Mouse (Mus musculus): ENCODE results near the gene Cap2. TPM values are rescaled to one million over a fixed set of nuclear protein-coding genes. Genes with fewer than 3 reads are reported as not detected.

Cap2 gene
- polyA plus RNA-seq, 1 experiment from 2014 or later: 4.3 TPM

DNA sequence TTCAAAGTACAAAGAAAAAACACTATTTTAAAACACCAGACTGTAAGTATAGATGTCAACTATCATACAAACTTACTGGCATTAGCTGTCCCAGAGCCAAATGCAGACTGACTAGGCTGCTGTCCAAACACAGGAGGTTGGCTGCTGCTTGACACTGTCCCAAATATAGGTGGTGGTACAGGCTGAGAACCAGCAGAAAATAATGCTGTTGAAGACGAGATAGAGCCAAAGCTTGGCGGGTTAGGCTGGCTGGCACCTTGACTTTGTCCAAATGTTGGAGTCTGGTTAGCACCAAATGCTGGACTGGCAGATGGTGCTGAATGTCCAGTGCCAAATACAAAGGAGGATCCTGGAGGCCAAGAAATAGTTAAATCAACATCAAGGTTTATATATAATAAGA lies 181.3 kb downstream of the Cap2 start:
- Histone ChIP-seq H3K9ac (no peak overlapping the region), H3K9me3 (no peaks in the 10 kb centered on the region), H3K4me2 (no peak overlapping the region), H3K36me3 (peaks cover 66% of the 10 kb centered on the region), H3K27ac (replicated peaks) (no peak overlapping the region), H3K4me3 (no peak overlapping the region), H3K27me3 (no peaks in the 10 kb centered on the region), H3K4me1 (replicated peaks) (no peaks in the 10 kb centered on the region)
- ATAC-seq (ENCODE audit: low read depth): no peak
- WGBS: 89% methylated on average over 2 of the region's 2 CpGs

DNA sequence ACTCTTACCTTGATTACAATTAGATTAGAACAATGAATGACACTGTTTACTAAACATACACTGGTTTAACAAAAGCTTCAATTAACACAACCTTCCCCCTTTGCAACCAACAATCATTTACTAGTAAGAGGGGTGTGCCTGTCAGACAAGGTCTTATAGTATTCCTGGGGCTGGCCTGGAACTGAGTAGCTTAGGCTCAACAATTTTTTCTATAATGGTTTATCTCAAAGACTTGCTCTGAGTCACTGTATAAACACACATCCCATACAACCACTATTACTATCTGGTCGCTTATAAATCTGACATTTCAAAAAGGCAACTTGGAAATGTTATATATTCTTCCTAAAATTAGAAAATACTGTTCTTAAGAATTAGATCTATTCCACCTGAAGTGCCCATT lies 181.7 kb downstream of the Cap2 start:
- Histone ChIP-seq H3K27ac (replicated peaks) (no peak overlapping the region), H3K9me3 (no peaks in the 10 kb centered on the region), H3K4me1 (replicated peaks) (no peaks in the 10 kb centered on the region), H3K27me3 (no peaks in the 10 kb centered on the region), H3K36me3 (peaks cover 64% of the 10 kb centered on the region), H3K9ac (no peak overlapping the region), H3K4me3 (no peak overlapping the region), H3K4me2 (no peak overlapping the region)
- no peak for ATAC-seq (ENCODE audit: low read depth)
- WGBS: 90% methylated on average over 1 of the region's 1 CpGs

DNA sequence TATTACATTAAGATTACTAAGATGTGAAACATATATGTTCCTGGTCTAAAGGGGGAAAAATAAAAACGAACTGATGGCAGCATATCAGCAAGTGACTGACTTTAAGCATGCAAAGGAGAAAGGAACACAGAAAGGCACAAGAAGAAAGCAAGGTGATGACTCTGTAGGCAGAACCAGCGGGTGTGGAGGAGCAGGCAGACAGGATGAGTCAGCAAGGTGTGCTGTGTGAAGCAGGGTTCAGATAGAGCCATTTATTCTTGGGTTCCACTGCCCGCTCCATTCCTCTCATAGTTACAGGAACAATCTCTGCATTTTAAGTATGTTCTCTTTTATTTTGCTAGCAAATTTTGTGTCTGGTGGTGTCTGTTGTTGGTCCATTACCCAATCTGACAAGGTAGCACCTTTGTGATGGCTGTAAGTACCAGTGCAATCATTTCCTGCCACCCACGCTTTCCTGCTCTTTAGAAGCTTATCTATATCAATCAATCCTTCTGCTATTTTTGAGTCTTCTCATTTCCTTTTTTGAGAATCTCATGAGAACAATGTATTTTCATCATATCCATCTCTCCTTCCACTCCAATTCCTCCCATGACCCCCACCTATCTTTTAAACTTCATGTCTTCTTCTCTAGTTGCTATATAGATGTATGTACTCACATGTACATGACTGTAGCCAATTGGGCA lies 189.1 kb downstream of the Cap2 start:
- ATAC-seq (ENCODE audit: low read depth): no peak
- no peak overlapping the region for H3K4me2 ChIP-seq
- peaks cover 53% of the 10 kb centered on the region for H3K36me3 ChIP-seq
- no peaks in the 10 kb centered on the region for H3K9me3 ChIP-seq
- H3K4me1 ChIP-seq (replicated peaks): peaks cover 7% of the 10 kb centered on the region; the same call in 1 of the 2 replicates
- no peaks in the 10 kb centered on the region for H3K27me3 ChIP-seq
- H3K4me3 ChIP-seq: no peak overlapping the region
- no peak overlapping the region for H3K9ac ChIP-seq
- H3K27ac ChIP-seq (replicated peaks): no peak overlapping the region
- 89% methylated on average over 4 of the region's 4 CpGs for WGBS

DNA sequence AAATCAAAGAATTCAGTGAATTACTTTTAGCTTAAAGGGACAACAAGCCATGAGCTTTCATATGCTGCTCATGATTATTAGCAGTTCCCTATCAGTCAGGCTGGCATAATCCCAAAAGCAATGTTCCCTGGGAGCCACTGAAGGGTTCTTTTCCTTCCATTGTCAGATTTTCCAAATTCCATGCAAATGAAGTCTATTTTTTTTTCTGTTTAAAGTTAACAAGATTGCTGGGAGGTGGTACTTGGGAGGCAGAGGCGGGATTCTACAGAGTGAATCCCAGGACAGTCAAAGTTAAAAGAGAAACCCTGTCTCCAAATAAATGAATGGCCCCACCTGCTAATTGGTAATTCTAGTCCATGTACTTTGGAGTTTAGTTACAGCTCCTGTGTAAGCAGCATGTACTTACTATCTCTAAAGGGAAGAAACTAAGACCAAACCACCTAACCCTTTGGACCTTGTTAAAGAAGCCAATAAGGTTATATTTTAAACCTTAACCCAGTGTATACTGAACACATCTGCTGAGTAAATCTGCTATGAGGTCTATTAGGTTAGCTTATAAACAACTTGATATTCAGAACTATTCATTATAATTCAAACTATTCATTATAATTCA lies 193.8 kb downstream of the Cap2 start:
- 62% methylated on average over 1 of the region's 1 CpGs for WGBS
- no peak for ATAC-seq (ENCODE audit: low read depth)
- H3K27ac ChIP-seq (replicated peaks): no peak overlapping the region
- H3K4me1 ChIP-seq (replicated peaks): peaks cover 7% of the 10 kb centered on the region; the same call in 1 of the 2 replicates
- H3K27me3 ChIP-seq: no peaks in the 10 kb centered on the region
- H3K36me3 ChIP-seq: peaks cover 41% of the 10 kb centered on the region
- no peak overlapping the region for H3K4me2 ChIP-seq
- no peak overlapping the region for H3K4me3 ChIP-seq
- H3K9ac ChIP-seq: no peak overlapping the region
- H3K9me3 ChIP-seq: no peaks in the 10 kb centered on the region

DNA sequence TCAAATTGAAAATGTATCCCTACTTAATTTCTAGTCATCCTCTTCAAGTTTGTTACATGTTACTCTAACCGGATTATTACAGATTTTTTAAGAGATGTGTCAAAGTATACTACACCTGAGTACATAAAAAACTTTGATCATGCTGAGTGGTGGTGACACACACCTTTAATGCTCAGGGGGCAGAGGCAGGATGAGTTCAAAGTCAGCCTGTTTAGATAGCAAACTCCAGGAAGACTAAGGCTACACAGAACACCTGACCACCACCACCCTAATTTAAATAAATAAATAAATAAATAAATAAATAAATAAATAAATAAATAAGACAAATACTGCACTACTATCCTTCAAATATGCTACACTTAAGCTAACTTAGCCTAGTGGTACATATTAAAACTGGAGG lies 194.3 kb downstream of the Cap2 start:
- Histone ChIP-seq H3K4me2 (no peak overlapping the region), H3K4me1 (replicated peaks) (peaks cover 7% of the 10 kb centered on the region; the same call in 1 of the 2 replicates), H3K9me3 (no peaks in the 10 kb centered on the region), H3K9ac (no peak overlapping the region), H3K27me3 (no peaks in the 10 kb centered on the region), H3K36me3 (peaks cover 39% of the 10 kb centered on the region), H3K4me3 (no peak overlapping the region), H3K27ac (replicated peaks) (no peak overlapping the region)
- WGBS: 100% methylated on average over 1 of the region's 1 CpGs
- no peak for ATAC-seq (ENCODE audit: low read depth)

DNA sequence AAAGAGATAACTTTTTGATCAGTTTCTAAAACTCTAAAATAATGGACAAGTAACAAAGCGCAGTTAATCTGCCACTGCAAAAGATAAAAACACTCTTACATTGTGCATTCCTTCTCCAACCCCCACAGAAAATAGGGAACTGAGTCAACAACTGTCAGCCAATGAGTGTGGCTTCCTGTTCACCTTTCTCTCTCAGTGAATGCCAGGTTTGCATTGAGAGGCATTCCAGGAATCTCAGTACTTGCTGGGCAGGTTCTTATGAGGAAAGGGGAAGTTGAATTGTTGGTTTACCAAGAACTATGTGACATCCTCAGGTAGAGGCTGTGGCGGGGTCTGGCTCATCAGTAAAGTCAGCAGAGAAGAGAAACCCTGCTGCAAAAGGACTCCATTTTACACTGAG lies 195.1 kb downstream of the Cap2 start:
- peaks cover 39% of the 10 kb centered on the region for H3K36me3 ChIP-seq
- no peak overlapping the region for H3K4me2 ChIP-seq
- no peak overlapping the region for H3K9ac ChIP-seq
- WGBS: 99% methylated on average over 2 of the region's 2 CpGs
- ATAC-seq (ENCODE audit: low read depth): no peak
- peaks cover 7% of the 10 kb centered on the region; the same call in 1 of the 2 replicates for H3K4me1 ChIP-seq (replicated peaks)
- H3K27me3 ChIP-seq: no peaks in the 10 kb centered on the region
- no peaks in the 10 kb centered on the region for H3K9me3 ChIP-seq
- H3K4me3 ChIP-seq: no peak overlapping the region
- H3K27ac ChIP-seq (replicated peaks): no peak overlapping the region

DNA sequence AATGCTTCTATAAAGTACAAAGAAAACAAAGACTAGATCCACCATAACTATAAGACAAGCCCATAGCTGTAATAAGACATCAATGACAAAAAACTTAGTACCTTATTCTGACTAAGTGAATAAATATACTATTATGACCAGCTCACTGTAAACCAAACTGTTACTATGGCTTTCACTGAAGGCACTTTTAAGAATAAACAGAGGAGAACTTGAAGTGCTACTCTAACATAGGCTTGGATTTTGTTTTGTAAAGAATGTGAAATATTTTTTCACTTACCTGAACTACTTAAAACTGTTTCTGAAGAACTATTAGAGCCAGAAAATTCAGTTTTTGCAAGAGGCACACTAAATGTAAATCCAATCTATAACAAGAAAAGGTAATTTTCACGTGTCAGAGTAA lies 197.7 kb downstream of the Cap2 start:
- peaks cover 7% of the 10 kb centered on the region; the same call in 1 of the 2 replicates for H3K4me1 ChIP-seq (replicated peaks)
- no peak overlapping the region for H3K27ac ChIP-seq (replicated peaks)
- ATAC-seq (ENCODE audit: low read depth): no peak
- no peak overlapping the region for H3K9ac ChIP-seq
- no peaks in the 10 kb centered on the region for H3K9me3 ChIP-seq
- H3K36me3 ChIP-seq: peaks cover 40% of the 10 kb centered on the region
- no peaks in the 10 kb centered on the region for H3K27me3 ChIP-seq
- no peak overlapping the region for H3K4me2 ChIP-seq
- 90% methylated on average over 1 of the region's 1 CpGs for whole genome bisulfite sequencing
- no peak overlapping the region for H3K4me3 ChIP-seq

Other genes with a start within 250 kb of the Cap2 start
- gene Stmnd1, start 228.1 kb upstream of the Cap2 start, polyA plus RNA-seq (2015; fragmentation: Nextera tagmentation; extraction: Ambion mirVana): 0.18 TPM in 1 of 2 replicates, not detected in the other
- gene Rbm24, start 83.4 kb upstream of the Cap2 start, polyA plus RNA-seq (2015; fragmentation: Nextera tagmentation; extraction: Ambion mirVana): 2.1 and 2.4 TPM in 2 replicates
- 14.7 and 15.7 TPM in 2 replicates for gene Fam8a1, start 167.7 kb downstream of the Cap2 start, polyA plus RNA-seq (2015; fragmentation: Nextera tagmentation; extraction: Ambion mirVana)
- 17.8 and 21.9 TPM in 2 replicates for gene Nup153, start 226.1 kb downstream of the Cap2 start, polyA plus RNA-seq (2015; fragmentation: Nextera tagmentation; extraction: Ambion mirVana)

Data from neural tube, embryonic 13.5 days (tissue).